Mouse (Mus musculus) heart, postnatal 4 days (tissue): ENCODE measurements around the gene Cmya5. TPM values are rescaled to one million over a fixed set of nuclear protein-coding genes. Genes with fewer than 3 reads are reported as not detected.
"Not testable (repeated sequence)": the region's sequence is repeated elsewhere in the genome, so short reads cannot be mapped to it uniquely, and the experiment has no call there.

ENCODE experiments used
- DNase-seq: peaks from one replicate; pipeline ENCODE4 v3.0.0; 2021
- total RNA-seq, 2 experiments: library from RNA; stranded (reverse); gene quantifications; 2 replicates each; pipeline ENCODE4 v1.2.3; 2021

Gene Cmya5
- total RNA-seq, 2 experiments from 2014 or later = 76.0 to 82.2 TPM

DNA sequence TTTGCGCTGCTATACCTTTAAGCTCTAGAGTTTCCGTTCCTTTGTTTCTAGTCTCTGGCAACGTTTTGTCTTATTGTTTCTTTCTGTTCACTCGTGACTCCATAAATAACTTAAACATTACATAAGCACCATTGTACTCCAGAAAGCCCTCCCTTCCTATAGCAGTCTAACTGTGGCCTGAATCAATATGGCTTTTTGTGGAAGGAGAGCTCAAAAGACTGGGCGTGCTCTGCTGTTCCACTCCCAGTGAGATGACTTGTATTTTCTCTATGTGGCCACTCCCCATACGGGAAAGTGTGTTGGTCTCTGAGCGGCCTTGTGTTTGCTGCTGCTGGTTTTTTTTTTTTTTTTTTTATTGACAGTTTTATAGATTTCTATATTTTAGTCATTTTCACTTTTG lies 27.3 kb downstream of the Cmya5 start:
- no peak for DNase-seq

DNA sequence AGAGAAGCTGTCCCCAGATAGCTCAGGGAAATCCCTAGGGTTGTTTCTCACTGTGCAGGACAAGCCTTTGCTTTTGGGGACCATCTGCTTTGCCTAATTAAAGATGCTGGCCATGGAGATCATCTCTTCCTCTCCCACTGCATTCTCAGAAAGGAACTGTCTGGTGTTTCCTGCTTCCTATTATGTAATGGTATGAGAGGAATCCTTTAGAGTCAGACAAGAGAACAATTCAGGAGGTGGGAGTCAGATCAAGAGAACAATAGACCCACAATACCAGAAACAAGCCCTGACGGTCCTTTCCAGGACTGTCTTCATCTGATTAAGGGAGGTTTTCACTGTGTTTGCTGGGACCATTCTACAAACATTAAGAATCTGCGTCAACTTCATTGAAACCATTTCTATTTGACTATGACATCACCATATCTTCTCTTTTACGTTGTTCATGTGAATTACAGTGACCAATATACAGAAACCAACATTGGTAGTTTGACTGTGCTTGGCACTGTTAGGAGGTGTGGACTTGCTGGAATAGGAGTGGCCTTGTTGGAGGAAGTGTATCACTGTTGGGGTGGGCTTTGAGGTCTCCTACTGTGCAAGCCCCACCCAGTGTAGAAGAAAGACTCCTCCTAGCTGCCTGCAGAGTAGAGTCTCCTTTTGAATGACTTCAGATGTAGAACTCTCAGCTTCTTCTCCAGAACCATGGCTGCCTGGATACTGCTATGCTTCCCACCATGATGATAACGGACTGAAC lies 42.0 kb downstream of the Cmya5 start:
- DNase-seq = no peak

DNA sequence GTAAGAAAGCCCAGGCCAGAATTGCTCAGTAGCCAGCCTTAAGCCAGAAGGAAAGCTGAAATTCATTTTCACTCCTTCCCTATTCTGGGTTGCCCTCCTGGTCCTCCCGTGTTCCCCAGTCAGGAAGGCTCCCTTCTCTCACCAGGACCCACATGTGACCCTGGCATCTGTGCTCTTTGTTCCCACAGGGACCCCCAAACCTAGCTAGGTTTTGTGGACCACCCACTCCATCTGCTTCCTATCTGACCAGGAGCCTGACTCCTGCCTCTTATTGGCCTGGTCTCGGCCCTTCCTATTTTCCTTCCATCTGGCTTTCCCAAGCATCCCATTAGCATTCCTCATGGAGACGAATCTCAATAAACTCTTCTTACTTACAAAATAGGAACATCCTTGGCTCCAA lies 45.9 kb downstream of the Cmya5 start:
- no peak for DNase-seq

- DNase-seq = no peak
Measured at GRCm38 (mm10) chr13:93096643-93097042, 47.9 kb downstream of the Cmya5 start.

- DNase-seq = no peak
Measured at GRCm38 (mm10) chr13:93095097-93095791, 49.3 kb downstream of the Cmya5 start.

- no peak for DNase-seq
Measured at GRCm38 (mm10) chr13:93094204-93094935, 50.2 kb downstream of the Cmya5 start.

GRCm38 (mm10) chr13:93093697-93094096 lies 50.8 kb downstream of the Cmya5 start:
- no peak for DNase-seq

GRCm38 (mm10) chr13:93092916-93093429 lies 51.6 kb downstream of the Cmya5 start:
- DNase-seq = no peak

- DNase-seq = peak; percentile 61
Measured at GRCm38 (mm10) chr13:93091866-93092455, 52.6 kb downstream of the Cmya5 start.

DNA sequence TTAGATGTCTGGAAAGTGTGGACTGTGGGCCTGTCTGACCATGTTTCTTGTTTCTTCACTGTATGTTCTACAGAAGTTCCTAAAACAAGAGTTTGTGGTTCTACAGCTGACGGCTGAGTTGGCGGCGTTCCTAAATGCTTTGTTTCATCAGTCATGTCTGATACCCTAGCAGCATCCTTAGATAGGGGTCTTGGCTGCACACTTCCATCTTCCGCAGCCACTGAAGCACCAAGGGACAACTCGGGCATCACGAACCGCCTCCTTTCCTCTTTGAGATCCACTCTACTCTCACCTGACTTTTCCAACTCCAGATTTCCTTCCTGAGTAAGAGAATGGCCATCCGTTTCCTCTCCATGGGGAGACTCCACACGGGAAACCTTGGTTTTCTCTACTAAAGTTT lies 53.3 kb downstream of the Cmya5 start:
- DNase-seq = peak; percentile 18

DNA sequence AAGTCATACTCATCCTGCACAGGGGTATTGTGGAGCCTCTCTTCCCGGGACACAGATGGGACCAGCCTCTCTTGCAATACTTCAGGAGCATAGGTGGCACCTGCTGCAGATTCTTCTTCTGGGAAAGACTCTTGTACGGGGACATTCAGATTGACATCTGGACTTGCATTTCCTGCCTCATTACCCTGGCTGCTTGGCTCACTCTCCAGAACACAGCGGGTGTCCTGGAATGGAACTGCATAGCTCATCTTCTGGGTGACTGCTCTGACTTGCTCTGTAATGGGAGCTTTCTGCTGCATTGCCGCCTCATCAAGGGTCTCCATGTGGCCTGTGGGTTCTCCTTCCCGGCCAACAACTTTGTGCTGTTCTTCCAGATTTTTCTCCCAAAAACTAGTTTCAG lies 55.0 kb downstream of the Cmya5 start:
- no peak for DNase-seq

GRCm38 (mm10) chr13:93085711-93086110 lies 58.8 kb downstream of the Cmya5 start:
- DNase-seq = no peak

- not testable (repeated sequence) for DNase-seq
Measured at GRCm38 (mm10) chr13:93082324-93082723, 62.2 kb downstream of the Cmya5 start.

DNA sequence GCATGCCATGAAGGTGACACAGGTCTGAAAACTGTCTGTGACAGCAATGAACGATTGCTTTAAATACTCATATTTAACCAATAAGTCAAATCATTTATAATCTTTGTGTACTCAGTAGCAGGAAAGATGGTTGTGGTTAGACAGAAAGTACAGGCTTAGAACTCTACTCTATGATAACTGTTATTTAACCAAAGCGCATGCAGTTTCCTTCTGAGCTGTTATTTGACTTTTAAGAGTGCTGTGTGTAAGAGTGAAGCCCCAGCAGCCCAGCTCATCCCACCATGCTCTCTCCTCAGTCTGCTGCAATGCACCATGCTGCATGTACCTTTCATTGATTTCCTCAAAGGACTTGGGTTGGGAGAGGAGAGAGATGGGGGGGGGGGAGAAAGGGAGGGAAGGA lies 63.7 kb downstream of the Cmya5 start:
- DNase-seq = no peak

DNA sequence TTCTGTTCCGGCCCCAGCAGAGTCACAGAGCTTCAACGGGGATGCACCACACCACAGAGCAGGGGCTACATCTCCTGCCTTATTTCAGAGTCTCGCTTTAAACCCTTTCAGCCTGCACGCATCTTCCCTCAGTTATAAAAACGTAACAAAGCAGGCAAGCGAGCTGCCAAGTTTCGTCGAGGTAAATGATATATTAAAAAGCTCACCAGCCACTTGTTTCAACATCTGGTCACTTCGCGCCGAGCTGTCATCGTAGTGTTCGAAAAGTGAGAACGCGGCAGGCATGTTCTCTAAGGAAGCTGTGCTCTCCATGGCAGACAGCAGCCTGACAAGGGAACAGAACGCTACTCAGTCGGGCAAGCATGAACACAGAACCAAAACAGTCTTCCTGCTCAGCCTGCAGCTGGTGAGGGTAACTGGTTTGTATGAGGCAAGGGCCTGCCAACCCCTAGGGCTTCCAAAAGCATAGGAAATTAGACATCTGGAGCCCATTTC lies 70.3 kb downstream of the Cmya5 start:
- no peak for DNase-seq

- DNase-seq = peak; percentile 29
Measured at GRCm38 (mm10) chr13:93073595-93073994, 70.9 kb downstream of the Cmya5 start.

- no peak for DNase-seq
Measured at GRCm38 (mm10) chr13:93072871-93073411, 71.6 kb downstream of the Cmya5 start.

DNA sequence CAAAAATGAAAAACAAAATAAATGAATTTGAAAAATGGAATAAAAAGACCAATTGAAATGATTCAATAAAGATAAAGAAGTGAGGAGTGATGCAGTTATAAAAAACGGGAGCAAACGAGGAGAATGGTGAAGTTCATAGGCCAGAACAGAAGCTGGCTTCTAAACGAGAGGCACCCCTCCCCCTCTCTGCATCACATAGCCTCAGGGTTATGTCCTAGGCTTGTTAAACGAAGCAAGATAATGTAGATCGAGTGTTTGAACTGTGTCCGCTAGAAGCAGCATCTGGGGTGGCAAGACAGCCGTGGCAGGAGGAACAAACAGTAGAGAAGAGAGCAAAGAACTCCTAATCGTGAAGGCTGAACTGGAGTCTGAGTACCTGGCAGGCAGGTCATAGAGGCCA lies 74.1 kb downstream of the Cmya5 start:
- DNase-seq = no peak

DNA sequence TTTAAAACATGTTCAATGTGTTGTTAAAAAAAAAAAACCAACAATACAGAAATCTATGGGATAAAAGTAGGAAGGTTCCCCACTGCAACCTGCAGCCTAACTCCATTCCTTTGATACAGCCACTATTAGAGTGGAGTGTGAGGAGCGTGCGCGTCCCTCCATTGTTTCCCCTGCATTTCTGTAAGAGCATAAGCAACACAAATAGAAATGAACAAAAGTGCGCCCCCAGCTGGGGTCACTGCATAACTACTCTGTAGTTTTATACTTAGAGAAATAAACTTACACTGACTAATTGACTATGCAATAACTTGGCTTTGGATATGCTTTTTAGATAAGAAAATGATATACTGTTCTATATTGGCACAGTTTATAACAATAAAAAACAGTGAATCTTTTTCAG lies 75.0 kb downstream of the Cmya5 start:
- DNase-seq = peak; percentile 44

GRCm38 (mm10) chr13:93068353-93068752 lies 76.2 kb downstream of the Cmya5 start:
- no peak for DNase-seq

DNA sequence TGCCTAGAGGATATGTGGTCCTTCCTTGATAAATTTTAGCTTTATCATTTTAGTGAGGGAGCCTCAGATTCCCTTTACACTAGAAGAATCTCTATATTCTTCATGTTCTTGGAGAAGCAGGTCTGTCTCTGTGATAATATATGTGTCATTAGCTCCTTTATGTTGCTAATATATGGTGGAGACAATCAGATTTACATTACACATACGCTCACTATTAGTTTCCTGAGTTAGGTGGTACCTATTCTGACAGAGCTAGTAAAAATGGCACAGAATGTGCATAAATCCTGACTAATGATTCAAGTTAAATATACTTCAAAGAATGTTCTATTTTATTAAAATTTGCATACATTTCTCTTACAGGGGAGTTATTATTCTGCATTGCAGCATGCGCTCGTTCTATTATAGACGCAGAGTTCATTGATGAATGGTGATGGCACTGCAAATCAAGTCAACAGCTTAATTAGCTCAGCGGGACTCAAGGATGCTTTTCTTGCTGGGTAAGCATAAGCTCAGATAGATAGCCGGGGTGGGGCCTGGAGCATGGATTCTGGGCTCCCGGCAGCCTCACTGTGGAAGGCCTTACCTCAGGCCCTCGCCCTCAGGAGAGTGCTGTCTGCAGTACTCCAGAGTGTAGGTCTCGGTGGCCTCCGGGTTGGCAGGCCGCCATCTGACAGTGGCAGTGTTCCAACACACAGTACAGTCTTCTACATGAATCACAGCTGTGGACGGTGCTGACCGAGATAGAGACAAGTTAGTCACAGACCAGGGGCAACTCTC lies 81.5 kb downstream of the Cmya5 start:
- peak; percentile 91 for DNase-seq
